Mouse (Mus musculus): Measurements from ENCODE around the gene Sntb2. TPM values are rescaled to one million over a fixed set of nuclear protein-coding genes. Genes with fewer than 3 reads are reported as not detected.
A peak's percentile ranks its signal among the peaks of the same experiment; 100 is the strongest.
"Not testable (repeated sequence)": the region's sequence is repeated elsewhere in the genome, so short reads cannot be mapped to it uniquely, and the experiment has no call there.

Gene Sntb2
- total and polyA plus RNA-seq, 2 experiments from 2014 or later = 8.5 to 21.2 TPM

- H3K9me3 ChIP-seq (replicated peaks; ENCODE audit: control insufficient read depth, low read length) = no peaks in the 10 kb centered on the region
- DNase-seq (ENCODE audit: low spot score) (no peak), ATAC-seq (ENCODE audit: insufficient read depth, low read depth) (no peak)
- H3K9ac ChIP-seq (replicated peaks; ENCODE audit: low read depth, low read length) = no peak overlapping the region
- no peak overlapping the region for H3K4me2 ChIP-seq (ENCODE audit: low read depth, low read length)
- H3K27me3 ChIP-seq (ENCODE audit: control insufficient read depth, insufficient read depth, low read length) = no peaks in the 10 kb centered on the region
- H3K4me1 ChIP-seq (ENCODE audit: control insufficient read depth, insufficient read depth) = no peaks in the 10 kb centered on the region
- TF ChIP-seq EP300 (IDR thresholded peaks at IDR 0.05; ENCODE audit: low read depth) (no peak), CTCF (IDR thresholded peaks at IDR 0.05; ENCODE audit: low read depth) (no peak)
- peaks cover 10% of the 10 kb centered on the region for H3K36me3 ChIP-seq (replicated peaks; ENCODE audit: control insufficient read depth, insufficient read depth, low read length)
- H3K27ac ChIP-seq (ENCODE audit: low read depth) = no peak overlapping the region
- H3K4me3 ChIP-seq (ENCODE audit: low read depth, low read length) = no peak overlapping the region
Measured at GRCm38 (mm10) chr8:106987557-106987956, 52.0 kb downstream of the Sntb2 start.

GRCm38 (mm10) chr8:106991393-106991792 lies 55.8 kb downstream of the Sntb2 start:
- Histone ChIP-seq H3K4me2 (ENCODE audit: low read depth, low read length) (no peak overlapping the region), H3K27me3 (ENCODE audit: control insufficient read depth, insufficient read depth, low read length) (no peaks in the 10 kb centered on the region), H3K9me3 (replicated peaks; ENCODE audit: control insufficient read depth, low read length) (no peaks in the 10 kb centered on the region), H3K27ac (ENCODE audit: low read depth) (no peak overlapping the region), H3K36me3 (replicated peaks; ENCODE audit: control insufficient read depth, insufficient read depth, low read length) (peaks cover 20% of the 10 kb centered on the region), H3K4me3 (ENCODE audit: low read depth, low read length) (no peak overlapping the region), H3K9ac (replicated peaks; ENCODE audit: low read depth, low read length) (no peak overlapping the region), H3K4me1 (ENCODE audit: control insufficient read depth, insufficient read depth) (no peaks in the 10 kb centered on the region)
- ATAC-seq (ENCODE audit: insufficient read depth, low read depth) (no peak), DNase-seq (ENCODE audit: low spot score) (no peak)
- WGBS = 84% methylated on average over 7 of the region's 7 CpGs
- TF ChIP-seq CTCF (IDR thresholded peaks at IDR 0.05; ENCODE audit: low read depth) = no peak
- TF ChIP-seq EP300 (IDR thresholded peaks at IDR 0.05; ENCODE audit: low read depth) = no peak

- 87% methylated on average over 4 of the region's 4 CpGs for WGBS
- not testable (repeated sequence) for ATAC-seq (ENCODE audit: insufficient read depth, low read depth); H3K27ac ChIP-seq (ENCODE audit: low read depth); H3K4me3 ChIP-seq (ENCODE audit: low read depth, low read length); H3K4me1 ChIP-seq (ENCODE audit: control insufficient read depth, insufficient read depth); H3K27me3 ChIP-seq (ENCODE audit: control insufficient read depth, insufficient read depth, low read length); H3K9ac ChIP-seq (replicated peaks; ENCODE audit: low read depth, low read length); H3K4me2 ChIP-seq (ENCODE audit: low read depth, low read length); H3K9me3 ChIP-seq (replicated peaks; ENCODE audit: control insufficient read depth, low read length); DNase-seq (ENCODE audit: low spot score)
- peaks cover 25% of the 10 kb centered on the region for H3K36me3 ChIP-seq (replicated peaks; ENCODE audit: control insufficient read depth, insufficient read depth, low read length)
Measured at GRCm38 (mm10) chr8:106996339-106996738, 60.8 kb downstream of the Sntb2 start.

GRCm38 (mm10) chr8:106997416-106997815 lies 61.9 kb downstream of the Sntb2 start:
- WGBS = 63% methylated on average over 4 of the region's 4 CpGs
- H3K27ac ChIP-seq (ENCODE audit: low read depth) = no peak overlapping the region
- peaks cover 18% of the 10 kb centered on the region for H3K36me3 ChIP-seq (replicated peaks; ENCODE audit: control insufficient read depth, insufficient read depth, low read length)

GRCm38 (mm10) chr8:106999068-106999467 lies 63.5 kb downstream of the Sntb2 start:
- no peak for ATAC-seq (ENCODE audit: insufficient read depth, low read depth)
- WGBS = 76% methylated on average over 1 of the region's 1 CpGs
- Histone ChIP-seq H3K9ac (replicated peaks; ENCODE audit: low read depth, low read length) (no peak overlapping the region), H3K4me2 (ENCODE audit: low read depth, low read length) (no peak overlapping the region), H3K27me3 (ENCODE audit: control insufficient read depth, insufficient read depth, low read length) (no peaks in the 10 kb centered on the region), H3K27ac (ENCODE audit: low read depth) (no peak overlapping the region), H3K4me1 (ENCODE audit: control insufficient read depth, insufficient read depth) (no peaks in the 10 kb centered on the region), H3K36me3 (replicated peaks; ENCODE audit: control insufficient read depth, insufficient read depth, low read length) (peaks cover 16% of the 10 kb centered on the region), H3K9me3 (replicated peaks; ENCODE audit: control insufficient read depth, low read length) (no peaks in the 10 kb centered on the region), H3K4me3 (ENCODE audit: low read depth, low read length) (no peak overlapping the region)
- DNase-seq (ENCODE audit: low spot score) = no peak
- TF ChIP-seq EP300 (IDR thresholded peaks at IDR 0.05; ENCODE audit: low read depth) = no peak
- no peak for TF ChIP-seq CTCF (IDR thresholded peaks at IDR 0.05; ENCODE audit: low read depth)

More at GRCm38 (mm10) chr8:106997416-106997815, 61.9 kb downstream of the Sntb2 start:
- Histone ChIP-seq H3K9ac (replicated peaks; ENCODE audit: low read depth, low read length) (no peak overlapping the region), H3K4me1 (ENCODE audit: control insufficient read depth, insufficient read depth) (no peaks in the 10 kb centered on the region), H3K27me3 (ENCODE audit: control insufficient read depth, insufficient read depth, low read length) (no peaks in the 10 kb centered on the region), H3K9me3 (replicated peaks; ENCODE audit: control insufficient read depth, low read length) (no peaks in the 10 kb centered on the region), H3K4me2 (ENCODE audit: low read depth, low read length) (no peak overlapping the region), H3K4me3 (ENCODE audit: low read depth, low read length) (no peak overlapping the region)
- no peak for ATAC-seq (ENCODE audit: insufficient read depth, low read depth)
- DNase-seq (ENCODE audit: low spot score) = no peak
- TF ChIP-seq EP300 (IDR thresholded peaks at IDR 0.05; ENCODE audit: low read depth) (no peak), CTCF (IDR thresholded peaks at IDR 0.05; ENCODE audit: low read depth) (no peak)

GRCm38 (mm10) chr8:107002532-107002931 lies 67.0 kb downstream of the Sntb2 start:
- ATAC-seq (ENCODE audit: insufficient read depth, low read depth) = peak; percentile 76
- 28% methylated on average over 5 of the region's 5 CpGs for WGBS

More at GRCm38 (mm10) chr8:107002532-107002931, 67.0 kb downstream of the Sntb2 start:
- TF ChIP-seq CTCF (IDR thresholded peaks at IDR 0.05; ENCODE audit: low read depth) (peak; percentile 100), EP300 (IDR thresholded peaks at IDR 0.05; ENCODE audit: low read depth) (no peak)
- no peak overlapping the region for H3K4me3 ChIP-seq (ENCODE audit: low read depth, low read length)
- peak; percentile 86 for DNase-seq (ENCODE audit: low spot score)
- no peaks in the 10 kb centered on the region for H3K27me3 ChIP-seq (ENCODE audit: control insufficient read depth, insufficient read depth, low read length)
- no peak overlapping the region for H3K9ac ChIP-seq (replicated peaks; ENCODE audit: low read depth, low read length)
- no peak overlapping the region for H3K27ac ChIP-seq (ENCODE audit: low read depth)
- H3K9me3 ChIP-seq (replicated peaks; ENCODE audit: control insufficient read depth, low read length) = no peaks in the 10 kb centered on the region
- H3K36me3 ChIP-seq (replicated peaks; ENCODE audit: control insufficient read depth, insufficient read depth, low read length) = peaks cover 10% of the 10 kb centered on the region; the same call in 1 of the 2 replicates
- H3K4me2 ChIP-seq (ENCODE audit: low read depth, low read length) = no peak overlapping the region
- H3K4me1 ChIP-seq (ENCODE audit: control insufficient read depth, insufficient read depth) = 0 out of 2 replicates have a peak, but pooled peaks cover 5% of the 10 kb centered on the region

All from heart, postnatal 0 days (tissue).